Mouse (Mus musculus) MEL (cell line): ENCODE data around the gene Fam166b. TPM values are rescaled to one million over a fixed set of nuclear protein-coding genes. Genes with fewer than 3 reads are reported as not detected.

Experiments
- DNase-seq: peaks from one replicate; pipeline ENCODE4 v3.0.0; 2011; ENCODE audit warnings: low read depth, low spot score
- H3K27ac ChIP-seq: 2 replicates; pipeline ENCODE4 v1.5.1; 2012; ENCODE audit warnings: low read depth, mild to moderate bottlenecking, control low read depth, low read length, moderate library complexity; ENCODE audit not compliant: control insufficient read depth
- H3K27me3 ChIP-seq, 2 experiments: fragments of 150-350 bp in 1 of 2; sonication (generic) in 1 of 2; 2 replicates each; pipeline ENCODE4 v1.6.1; 2012; ENCODE audit warnings: low read length in 2 of 2, mild to moderate bottlenecking in 2 of 2, improper control_type of control experiment in 1 of 2, moderate library complexity in 1 of 2; ENCODE audit not compliant: insufficient read depth in 2 of 2, control insufficient read depth in 1 of 2
- H3K36me3 ChIP-seq, 2 experiments: 2 replicates each; pipeline ENCODE4 v1.6.1; 2012 to 2014; ENCODE audit warnings: low read length in 2 of 2, improper control_type of control experiment in 1 of 2, inconsistent platforms in 1 of 2, mild to moderate bottlenecking in 1 of 2; ENCODE audit not compliant: insufficient read depth in 2 of 2, control insufficient read depth in 1 of 2
- H3K4me1 ChIP-seq, 2 experiments: fragments of 150-350 bp in 1 of 2; sonication (generic) in 1 of 2; 2 replicates each; pipeline ENCODE4 v1.6.1; 2012; ENCODE audit warnings: low read length in 2 of 2, improper control_type of control experiment in 1 of 2, mild to moderate bottlenecking in 1 of 2; ENCODE audit not compliant: insufficient read depth in 2 of 2, control insufficient read depth in 1 of 2
- H3K4me3 ChIP-seq, 2 experiments: fragments of 150-350 bp in 1 of 2; sonication (generic) in 1 of 2; 2 replicates each; pipeline ENCODE4 v1.5.1; 2012; ENCODE audit warnings: low read depth in 2 of 2, low read length in 2 of 2, mild to moderate bottlenecking in 2 of 2, moderate library complexity in 2 of 2, control low read depth in 1 of 2, improper control_type of control experiment in 1 of 2; ENCODE audit not compliant: control insufficient read depth in 1 of 2, insufficient read depth in 1 of 2
- H3K79me2 ChIP-seq: 2 replicates; pipeline ENCODE4 v1.6.1; 2012; ENCODE audit warnings: mild to moderate bottlenecking, low read length, moderate library complexity; ENCODE audit not compliant: control insufficient read depth, poor library complexity, insufficient read depth
- H3K9ac ChIP-seq: 2 replicates; pipeline ENCODE4 v1.6.1; 2012; ENCODE audit warnings: low read depth, mild to moderate bottlenecking, control low read depth, low read length, moderate library complexity; ENCODE audit not compliant: control insufficient read depth, poor library complexity, severe bottlenecking
- H3K9me3 ChIP-seq: fragments of 150-350 bp; sonication (generic); replicated peaks from 2 replicates; pipeline ENCODE4 v1.6.1; 2012; ENCODE audit warnings: mild to moderate bottlenecking, low read length, improper control_type of control experiment, moderate library complexity; ENCODE audit not compliant: insufficient read depth
- BHLHE40 ChIP-seq: IDR thresholded peaks from 2 replicates; pipeline ENCODE4 v1.6.1; 2012; ENCODE audit warnings: low read depth, mild to moderate bottlenecking, inconsistent platforms, low read length, improper control_type of control experiment, borderline replicate concordance
- CHD1 ChIP-seq: IDR thresholded peaks from 2 replicates; pipeline ENCODE4 v1.6.1; 2012; ENCODE audit warnings: low read depth, mild to moderate bottlenecking, inconsistent platforms, low read length, improper control_type of control experiment
- CHD2 ChIP-seq: IDR thresholded peaks from 2 replicates; pipeline ENCODE4 v1.6.1; 2011; ENCODE audit warnings: low read length, improper control_type of control experiment
- CTCF ChIP-seq, 3 experiments: IDR thresholded peaks in 2 of 3; conservative IDR thresholded peaks in 1 of 3; 2 replicates each; pipeline ENCODE4 v1.5.1; 2011 to 2012; ENCODE audit warnings: low read length in 3 of 3, low read depth in 2 of 3, mild to moderate bottlenecking in 2 of 3, improper control_type of control experiment in 1 of 3, inconsistent platforms in 1 of 3, mixed read lengths in 1 of 3, moderate library complexity in 1 of 3; ENCODE audit not compliant: control insufficient read depth in 1 of 3, insufficient read depth in 1 of 3, poor library complexity in 1 of 3, severe bottlenecking in 1 of 3
- ELF1 ChIP-seq: IDR thresholded peaks from 2 replicates; pipeline ENCODE4 v1.6.1; 2014; ENCODE audit warnings: low read depth, mild to moderate bottlenecking, inconsistent platforms, low read length, improper control_type of control experiment, moderate library complexity
- EP300 ChIP-seq, 2 experiments: IDR thresholded peaks; 2 replicates each; pipeline ENCODE4 v1.6.1; 2011; ENCODE audit warnings: improper control_type of control experiment in 2 of 2, low read length in 2 of 2, low read depth in 1 of 2, mild to moderate bottlenecking in 1 of 2
- GABPA ChIP-seq: IDR thresholded peaks from 2 replicates; pipeline ENCODE4 v1.6.1; 2012; ENCODE audit warnings: low read depth, mild to moderate bottlenecking, inconsistent platforms, low read length, improper control_type of control experiment, moderate library complexity
- JUND ChIP-seq: IDR thresholded peaks from 2 replicates; pipeline ENCODE4 v1.6.1; 2011; ENCODE audit warnings: low read depth, mild to moderate bottlenecking, improper control_type of control experiment, low read length
- KAT2A ChIP-seq: conservative IDR thresholded peaks from 2 replicates; pipeline ENCODE4 v1.6.1; 2012; ENCODE audit warnings: low read depth, low read length, improper control_type of control experiment, inconsistent platforms
- MXI1 ChIP-seq: IDR thresholded peaks from 2 replicates; pipeline ENCODE4 v1.6.1; 2011; ENCODE audit warnings: mild to moderate bottlenecking, low read depth, low read length, improper control_type of control experiment
- POLR2A ChIP-seq, 2 experiments: IDR thresholded peaks; 2 replicates each; pipeline ENCODE4 v1.6.1; 2011 to 2012; ENCODE audit warnings: low read length in 2 of 2, mild to moderate bottlenecking in 2 of 2, control low read depth in 1 of 2, improper control_type of control experiment in 1 of 2, low read depth in 1 of 2, moderate library complexity in 1 of 2; ENCODE audit not compliant: control insufficient read depth in 1 of 2, insufficient read depth in 1 of 2, poor library complexity in 1 of 2
- POLR2AphosphoS2 ChIP-seq: IDR thresholded peaks from 2 replicates; pipeline ENCODE4 v1.6.1; 2011; ENCODE audit warnings: low read length, improper control_type of control experiment
- RAD21 ChIP-seq: IDR thresholded peaks from 2 replicates; pipeline ENCODE4 v1.6.1; 2011; ENCODE audit warnings: mild to moderate bottlenecking, low read depth, low read length, improper control_type of control experiment
- TAL1 ChIP-seq: IDR thresholded peaks from 2 replicates; pipeline ENCODE4 v1.6.1; 2012; ENCODE audit warnings: mild to moderate bottlenecking, inconsistent platforms, low read length, moderate library complexity, mixed read lengths
- TBP ChIP-seq: IDR thresholded peaks from 2 replicates; pipeline ENCODE4 v1.8.0; 2011; ENCODE audit warnings: low read depth, low read length, improper control_type of control experiment
- TCF12 ChIP-seq: IDR thresholded peaks from 2 replicates; pipeline ENCODE4 v1.6.1; 2014; ENCODE audit warnings: low read depth, mild to moderate bottlenecking, inconsistent platforms, low read length, improper control_type of control experiment, moderate library complexity
- ZNF384 ChIP-seq: IDR thresholded peaks from 2 replicates; pipeline ENCODE4 v1.6.1; 2012; ENCODE audit warnings: low read depth, mild to moderate bottlenecking, inconsistent platforms, low read length, improper control_type of control experiment
- polyA plus RNA-seq, 2 experiments: library from polyadenylated mRNA; stranded (reverse) in 1 of 2; unstranded in 1 of 2; fragments of >175 nt in 1 of 2; fragments of >200 nt in 1 of 2; gene quantifications; 2 replicates each; pipeline versions ENCODE4 v1.2.1 to v1.2.4; 2012; ENCODE audit warnings: low replicate concordance in 2 of 2, low read depth in 1 of 2; ENCODE audit not compliant: insufficient read length in 2 of 2, insufficient read depth in 1 of 2, missing spikeins in 1 of 2
- total RNA-seq: library from RNA; depleted of rRNA; stranded (reverse); fragments of 300-350 nt; gene quantifications from 2 replicates; pipeline ENCODE4 v1.2.3, GENCODE M21; 2012

Gene Fam166b
- total and polyA plus RNA-seq, 3 experiments: not detected

DNA sequence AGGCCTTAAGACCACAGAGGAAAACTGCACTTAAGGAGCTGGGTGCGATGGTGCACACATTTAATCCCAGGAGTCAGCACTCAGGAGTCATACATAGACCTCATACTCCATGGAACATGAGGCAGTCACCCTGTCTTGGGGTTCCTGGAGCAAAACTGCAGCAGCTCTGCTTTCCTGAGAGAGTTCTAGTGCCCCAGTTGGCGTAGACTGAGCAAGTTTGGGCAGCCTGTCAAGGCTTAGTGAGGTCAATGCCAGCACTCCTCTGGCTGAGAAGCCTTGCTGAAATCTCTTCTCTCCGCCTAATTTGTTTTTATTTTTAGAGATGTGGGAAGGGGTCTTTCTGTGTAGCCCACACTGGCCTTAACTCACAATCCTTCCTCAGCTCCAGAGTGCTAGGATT, 19.6 kb upstream of the Fam166b start:
- no peaks in the 10 kb centered on the region; a peak in 1 of 4 replicates for H3K36me3 ChIP-seq
- no peak for DNase-seq
- no peak overlapping the region for H3K27ac ChIP-seq
- H3K27me3 ChIP-seq: no peaks in the 10 kb centered on the region
- H3K4me1 ChIP-seq: peaks cover 0 to under 1% of the 10 kb centered on the region in 2 experiments; a peak in 2 of 4 replicates
- H3K9ac ChIP-seq: no peak overlapping the region
- H3K4me3 ChIP-seq: no peak overlapping the region
- no peaks in the 10 kb centered on the region; the same call in 1 of the 2 replicates for H3K79me2 ChIP-seq
- TF ChIP-seq CHD2 (no peak), JUND (no peak), POLR2A (IDR thresholded peaks at IDR 0.05; ENCODE audit: control insufficient read depth in 1 of 2, insufficient read depth in 1 of 2, low read depth in 1 of 2, low read length in 2 of 2, poor library complexity in 1 of 2) (no peak), CHD1 (no peak), EP300 (IDR thresholded peaks at IDR 0.05; ENCODE audit: low read depth in 1 of 2, low read length in 2 of 2) (no peak), BHLHE40 (no peak), TAL1 (no peak), TCF12 (no peak), CTCF (IDR thresholded peaks at IDR 0.05 in 2 of 3, conservative IDR thresholded peaks at IDR 0.05 in 1 of 3; ENCODE audit: control insufficient read depth in 1 of 3, insufficient read depth in 1 of 3, low read depth in 2 of 3, low read length in 3 of 3, poor library complexity in 1 of 3, severe bottlenecking in 1 of 3) (no peak), KAT2A (no peak)
- no peaks in the 10 kb centered on the region for H3K9me3 ChIP-seq

DNA sequence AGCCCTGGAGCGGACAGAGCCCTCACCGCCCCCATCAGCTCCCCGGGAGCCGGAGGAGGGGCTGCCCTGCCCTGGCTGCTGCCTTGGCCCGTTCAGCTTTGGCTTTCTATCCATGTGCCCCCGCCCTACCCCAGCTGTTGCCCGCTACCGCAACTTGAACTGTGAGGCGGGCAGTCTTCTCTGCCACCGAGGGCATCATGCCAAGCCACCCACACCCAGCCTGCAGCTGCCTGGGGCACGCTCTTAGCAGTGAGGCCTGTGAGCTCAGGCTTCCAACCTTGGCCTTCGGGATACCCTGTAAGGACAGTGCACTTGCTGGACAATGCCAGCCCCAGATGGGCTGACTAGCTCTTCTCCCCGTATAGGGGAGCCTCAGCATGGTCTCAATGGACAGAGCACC, 18.3 kb upstream of the Fam166b start:
- H3K27ac ChIP-seq: no peak overlapping the region
- H3K4me1 ChIP-seq: peaks cover 0 to 1% of the 10 kb centered on the region in 2 experiments; a peak in 2 of 4 replicates
- TF ChIP-seq POLR2AphosphoS2: no peak
- TF ChIP-seq ELF1: no peak
- no peak for TF ChIP-seq MXI1
- TF ChIP-seq GABPA: no peak
- no peak for TF ChIP-seq RAD21
- TF ChIP-seq ZNF384: no peak
- no peak for TF ChIP-seq TBP
- no peak for TF ChIP-seq CHD2
- TF ChIP-seq CTCF (IDR thresholded peaks at IDR 0.05 in 2 of 3, conservative IDR thresholded peaks at IDR 0.05 in 1 of 3; ENCODE audit: control insufficient read depth in 1 of 3, insufficient read depth in 1 of 3, low read depth in 2 of 3, low read length in 3 of 3, poor library complexity in 1 of 3, severe bottlenecking in 1 of 3): no peak
- peaks cover 3% of the 10 kb centered on the region; the same call in 1 of the 2 replicates for H3K79me2 ChIP-seq
- DNase-seq: no peak
- no peaks in the 10 kb centered on the region for H3K36me3 ChIP-seq
- no peak overlapping the region for H3K4me3 ChIP-seq
- H3K27me3 ChIP-seq: no peaks in the 10 kb centered on the region
- no peaks in the 10 kb centered on the region for H3K9me3 ChIP-seq
- H3K9ac ChIP-seq: no peak overlapping the region
